Mouse (Mus musculus): ENCODE data around the gene Gjd3.
A peak's percentile ranks its signal among the peaks of the same experiment; 100 is the strongest.
"Not testable (repeated sequence)": the region's sequence is repeated elsewhere in the genome, so short reads cannot be mapped to it uniquely, and the experiment has no call there.

Gjd3 gene

DNA sequence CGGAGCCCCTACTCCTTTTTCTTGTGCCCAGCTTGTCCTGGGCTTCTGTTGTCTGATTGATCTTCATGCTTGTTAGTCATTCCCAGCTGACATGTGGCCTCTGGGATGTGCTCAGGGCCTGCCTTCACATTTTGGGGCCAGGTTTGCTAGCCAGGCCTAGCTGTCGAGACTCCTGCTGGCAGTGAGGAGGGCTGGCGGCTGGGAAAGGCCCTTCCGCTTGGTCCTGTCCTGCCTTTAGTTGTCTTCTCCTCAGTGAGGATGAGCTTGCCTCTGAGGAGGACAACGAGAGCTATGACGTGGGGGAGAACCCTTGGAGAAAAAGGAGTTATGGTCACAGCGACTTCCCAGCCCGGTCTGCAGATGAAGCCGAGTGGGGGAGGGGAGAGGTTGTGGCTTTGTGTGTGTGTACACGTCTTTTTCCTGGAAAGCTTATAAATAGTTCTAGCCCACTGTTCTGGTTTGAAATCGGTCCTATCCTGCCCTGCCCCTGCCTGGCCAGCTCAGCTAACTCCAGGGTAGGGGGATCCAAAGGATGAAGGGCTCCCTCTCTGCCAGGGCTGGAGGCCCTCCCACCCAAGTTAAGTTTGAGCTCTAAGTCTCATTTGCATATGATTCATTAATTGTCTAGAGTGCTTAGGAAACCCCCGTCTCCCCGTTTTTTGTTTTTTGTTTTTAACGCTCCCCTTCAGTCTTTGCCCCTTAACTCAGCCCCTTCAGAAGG, 38.9 kb downstream of the Gjd3 start:
- DNase-seq = peak; percentile 65 to 67

DNA sequence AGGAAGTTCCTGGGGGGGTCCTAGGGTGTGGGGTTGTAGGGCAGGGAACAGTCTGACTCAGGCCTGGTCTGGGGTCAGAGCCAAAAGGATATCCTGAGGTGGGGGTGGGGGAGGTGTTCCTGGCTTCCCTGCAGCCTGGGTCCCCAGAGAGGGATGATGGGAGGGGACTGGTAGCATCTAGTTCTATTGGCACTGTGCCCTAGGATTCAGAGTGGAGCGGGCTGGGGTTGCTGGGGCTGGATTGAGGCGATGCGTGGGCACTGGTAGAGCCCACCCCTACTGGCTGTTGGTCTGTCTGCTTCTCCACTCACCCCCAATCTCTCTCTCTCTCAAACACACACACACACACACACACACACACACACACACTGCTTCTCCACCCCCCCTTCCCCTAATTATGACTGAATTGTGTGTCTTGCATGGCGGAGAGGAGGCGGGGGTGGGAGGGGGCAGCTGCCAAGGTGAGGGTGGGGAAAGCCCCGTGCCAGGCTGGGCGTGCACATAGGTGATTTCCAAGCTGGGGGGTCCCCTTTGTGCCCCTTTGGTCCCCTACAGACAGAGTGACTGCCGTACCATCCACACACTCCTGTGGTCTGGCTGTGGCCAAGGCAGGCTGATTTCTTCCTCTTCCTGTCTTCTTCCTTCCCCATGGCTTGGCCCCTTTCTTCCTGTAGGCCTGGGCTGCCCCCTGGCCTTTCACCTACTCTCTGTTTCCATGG, 39.7 kb downstream of the Gjd3 start:
- peak; percentile 78 to 91 for DNase-seq

DNA sequence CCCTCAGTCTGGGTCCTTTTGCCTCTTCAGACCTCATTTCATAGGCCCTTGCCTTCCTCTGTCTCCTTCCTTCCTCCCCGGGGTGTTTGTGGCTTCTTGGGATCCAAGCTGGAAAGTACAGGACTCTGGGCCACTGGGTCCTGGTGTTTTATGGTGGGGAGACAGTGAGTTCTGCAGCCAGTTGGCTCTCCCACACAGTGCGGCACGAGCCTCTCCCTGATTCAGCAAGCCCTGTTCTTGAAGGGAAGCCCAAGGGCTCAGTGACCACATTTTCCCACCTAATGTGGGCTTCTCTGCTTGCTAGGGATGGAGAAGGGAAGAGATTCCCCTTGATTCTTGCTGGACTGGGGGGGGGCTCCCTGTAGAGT, 40.3 kb downstream of the Gjd3 start:
- DNase-seq = no peak

DNA sequence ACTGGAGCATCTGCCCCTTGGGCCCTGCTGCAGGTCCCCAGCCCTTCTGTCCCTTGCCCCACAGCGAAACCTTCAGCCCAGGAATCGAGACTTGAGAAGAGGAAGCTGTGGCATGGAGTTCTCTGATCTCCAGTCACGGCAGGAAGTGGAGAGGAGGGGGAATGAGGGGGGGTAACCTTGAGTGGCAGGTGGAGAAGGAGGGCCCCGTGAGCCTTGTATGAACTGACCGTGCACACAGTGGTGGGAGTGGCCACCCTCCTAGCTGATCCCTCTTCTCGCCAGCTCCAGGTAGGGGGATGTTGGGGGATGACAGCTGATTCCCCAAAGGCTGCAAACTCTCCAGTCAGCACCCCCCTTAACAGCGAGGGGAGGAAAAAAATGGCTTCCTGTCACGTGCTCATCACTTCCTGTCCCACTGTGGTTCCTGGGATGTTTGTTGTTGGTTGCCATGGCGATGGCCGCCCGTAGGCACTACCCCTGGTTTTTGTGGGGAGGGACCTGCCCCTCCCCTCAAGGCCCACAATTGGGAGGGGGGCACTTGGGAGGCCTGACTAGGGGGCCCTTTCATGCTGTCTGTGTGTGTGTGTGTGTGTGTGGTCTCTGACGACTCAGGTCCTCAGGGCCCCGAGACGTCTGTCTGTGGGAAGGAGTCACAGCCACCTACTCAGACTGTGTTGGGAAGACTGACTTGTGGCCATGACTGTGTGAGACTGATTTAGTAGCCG, 40.8 kb downstream of the Gjd3 start:
- peak; percentile 87 to 93 for DNase-seq

DNA sequence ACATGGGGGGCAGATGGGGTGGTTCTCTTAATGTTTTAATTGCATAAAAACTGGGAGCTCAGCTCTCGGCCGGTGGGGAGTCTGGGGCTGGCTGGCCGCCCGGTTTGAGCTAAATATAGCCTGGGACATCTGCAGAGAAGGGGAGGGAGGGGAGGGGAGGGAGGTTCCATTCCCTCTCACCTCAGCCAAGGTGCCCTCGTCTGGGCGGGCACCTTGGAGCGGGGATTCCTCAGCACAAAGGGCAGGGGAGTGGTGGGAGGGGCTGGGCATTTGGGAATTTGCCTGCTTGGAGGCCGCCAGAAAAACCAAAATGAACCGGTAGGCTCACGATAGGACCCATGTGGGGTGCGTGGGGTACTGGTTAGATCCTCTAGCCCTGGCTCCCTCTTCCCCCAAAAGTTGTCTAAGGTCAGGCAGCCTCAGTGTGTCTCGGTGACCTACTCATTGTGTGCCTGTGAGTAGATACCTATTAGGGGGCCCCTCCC, 41.4 kb downstream of the Gjd3 start:
- peak; percentile 88 to 93 for DNase-seq

DNA sequence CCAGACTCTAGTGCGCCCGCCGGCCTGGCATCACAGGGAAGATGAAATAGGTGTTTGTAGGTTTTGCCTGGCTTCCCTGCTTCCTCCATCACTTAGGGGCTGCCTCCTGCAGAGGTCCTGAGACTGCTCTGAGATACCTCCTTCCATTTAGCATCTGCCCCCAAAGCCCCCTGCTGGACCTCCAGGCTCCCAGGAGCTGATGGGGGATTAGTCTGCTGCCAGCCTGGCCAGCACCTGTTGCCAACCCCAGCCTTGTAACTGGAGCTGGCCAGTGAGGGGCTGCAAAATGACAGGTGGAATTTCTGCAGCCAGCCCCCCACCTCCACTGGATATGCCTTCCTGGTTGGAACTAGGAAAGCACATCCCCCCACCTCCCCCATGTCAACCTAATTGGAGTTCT, 42.0 kb downstream of the Gjd3 start:
- peak in 1 of 2 experiments; percentile 53 for DNase-seq

DNA sequence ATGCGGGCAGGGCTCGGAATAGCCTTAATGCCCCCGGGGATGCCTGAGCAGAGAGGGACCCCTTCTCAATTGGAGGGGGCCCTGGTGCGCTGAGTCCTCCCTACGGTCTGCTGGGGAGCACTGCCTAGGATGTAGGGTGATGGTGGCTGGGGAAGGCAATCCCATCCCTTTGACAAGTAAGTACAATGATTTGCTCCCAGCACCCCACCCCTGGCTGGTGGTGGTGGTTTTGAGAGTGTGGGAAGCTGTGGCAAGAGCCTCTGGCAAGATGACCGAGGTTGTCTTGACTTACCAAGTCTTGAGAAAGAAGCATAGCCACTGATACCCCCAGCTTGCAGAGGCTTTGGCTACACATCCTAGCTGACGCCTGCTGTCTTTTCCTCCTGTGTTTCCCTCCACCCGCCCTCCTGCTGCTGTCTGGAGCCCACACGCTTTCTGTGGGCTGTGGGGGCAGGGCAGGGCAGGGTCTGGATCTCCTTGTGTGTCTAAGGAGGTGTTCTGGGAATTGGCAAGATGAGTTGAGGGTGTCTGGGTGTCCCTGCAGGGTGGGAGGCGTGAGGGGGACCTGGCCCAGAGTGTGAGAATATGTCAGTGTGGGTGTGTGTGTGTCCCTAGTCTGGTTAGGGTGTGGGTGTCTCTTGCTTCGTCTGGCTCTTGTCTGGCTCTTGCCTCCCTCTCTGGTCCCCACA, 42.7 kb downstream of the Gjd3 start:
- DNase-seq = peak in 1 of 2 experiments; percentile 49

DNA sequence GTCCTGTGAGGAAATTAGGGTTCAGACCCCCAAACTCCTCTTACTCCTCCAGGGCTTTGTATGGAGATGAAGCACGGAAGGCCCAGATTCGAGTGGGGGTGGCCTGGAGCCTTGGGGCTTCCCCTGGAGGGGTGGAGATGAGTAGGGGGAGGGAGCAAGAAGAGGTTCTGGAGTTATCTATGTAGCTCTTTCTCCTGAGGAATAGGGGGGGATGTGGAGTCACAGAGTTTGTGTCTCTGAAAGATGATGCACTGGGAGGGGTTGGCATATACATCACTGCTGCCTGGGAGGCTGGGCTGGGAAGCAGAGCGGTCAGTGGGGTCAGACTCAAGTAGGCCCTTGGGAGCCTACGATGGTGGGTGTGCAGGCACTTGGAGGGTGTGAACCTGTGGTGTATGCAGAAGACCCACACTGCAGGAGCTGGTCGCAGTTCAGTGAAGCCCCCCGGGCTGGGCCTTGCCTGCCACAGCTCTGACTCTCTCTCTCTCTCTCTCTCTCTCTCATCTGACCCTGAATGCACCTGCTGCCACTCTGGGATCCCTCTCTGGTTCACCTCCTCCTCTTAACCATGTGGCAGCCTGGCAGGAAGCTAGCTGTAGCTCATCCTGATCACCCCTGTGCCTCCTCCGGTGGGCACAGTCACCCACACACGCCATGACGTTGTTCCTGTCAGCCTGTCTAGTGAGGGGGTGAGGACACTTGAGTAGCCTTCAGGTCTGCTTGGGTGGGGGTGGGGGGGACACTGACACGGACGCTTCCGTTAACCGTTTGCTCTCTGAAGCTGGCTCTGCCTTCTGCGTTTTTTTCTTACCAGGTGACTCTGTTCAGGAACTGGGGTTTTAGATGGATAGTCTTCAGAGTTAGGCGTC, 43.5 kb downstream of the Gjd3 start:
- peak in 1 of 2 experiments; percentile 45 for DNase-seq

DNA sequence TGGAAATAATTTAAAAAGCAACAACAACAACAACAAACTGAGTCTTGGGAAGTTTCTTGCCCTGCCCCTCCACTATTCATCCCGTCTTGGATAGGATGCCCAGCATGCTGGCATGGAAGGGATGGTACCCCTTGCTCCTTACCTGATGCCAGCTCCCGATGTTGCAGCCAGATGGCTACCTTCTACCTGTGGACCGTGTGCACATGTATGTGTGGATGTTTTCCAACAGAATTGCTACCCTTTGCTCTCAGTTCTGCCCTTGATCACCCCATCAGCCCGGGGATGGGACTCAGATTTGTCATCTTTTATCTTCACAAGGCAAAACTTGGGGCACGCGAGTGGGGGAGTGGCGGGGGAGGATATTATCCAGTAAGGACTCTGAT, 44.1 kb downstream of the Gjd3 start:
- DNase-seq = peak in 1 of 2 experiments; percentile 34

DNA sequence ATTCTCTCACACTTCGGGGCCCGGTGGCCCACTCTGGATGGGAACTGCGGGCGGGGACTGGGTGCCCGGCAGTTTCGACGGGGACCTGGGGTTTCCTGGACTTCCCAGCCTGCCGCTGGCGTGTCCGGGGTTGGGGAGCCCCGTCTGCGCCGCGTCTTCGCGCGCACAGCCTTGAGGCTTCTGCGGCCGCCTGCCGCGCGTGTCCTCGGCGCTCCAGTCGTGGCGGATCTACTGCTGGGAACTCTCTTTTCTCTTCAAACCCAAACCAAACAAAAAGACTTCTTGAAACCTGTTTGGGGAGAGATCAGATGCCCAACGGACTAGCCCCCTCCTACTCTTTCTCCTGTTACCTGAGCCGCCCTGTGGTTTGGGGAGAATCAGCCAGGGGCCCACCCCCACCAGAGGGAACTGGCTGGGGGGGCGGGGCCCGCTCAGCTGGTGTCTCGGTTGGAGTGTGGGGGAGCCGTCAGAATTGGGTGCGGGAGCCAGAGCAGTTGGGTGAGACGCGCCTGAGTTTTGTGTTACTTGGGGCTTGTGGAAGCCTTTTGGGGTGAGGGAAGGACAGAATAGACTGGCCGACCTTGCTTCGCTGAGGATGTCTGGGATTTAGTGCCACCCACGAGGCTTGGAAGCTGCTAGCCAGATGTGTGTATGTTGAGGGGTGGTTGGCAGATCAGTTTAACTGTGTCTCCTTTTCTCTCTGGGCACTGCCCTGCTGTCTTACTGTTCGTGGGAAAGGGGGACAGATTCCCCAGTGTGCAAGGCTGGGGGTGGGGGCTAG, 44.7 kb downstream of the Gjd3 start:
- DNase-seq = peak; percentile 61 to 86

DNA sequence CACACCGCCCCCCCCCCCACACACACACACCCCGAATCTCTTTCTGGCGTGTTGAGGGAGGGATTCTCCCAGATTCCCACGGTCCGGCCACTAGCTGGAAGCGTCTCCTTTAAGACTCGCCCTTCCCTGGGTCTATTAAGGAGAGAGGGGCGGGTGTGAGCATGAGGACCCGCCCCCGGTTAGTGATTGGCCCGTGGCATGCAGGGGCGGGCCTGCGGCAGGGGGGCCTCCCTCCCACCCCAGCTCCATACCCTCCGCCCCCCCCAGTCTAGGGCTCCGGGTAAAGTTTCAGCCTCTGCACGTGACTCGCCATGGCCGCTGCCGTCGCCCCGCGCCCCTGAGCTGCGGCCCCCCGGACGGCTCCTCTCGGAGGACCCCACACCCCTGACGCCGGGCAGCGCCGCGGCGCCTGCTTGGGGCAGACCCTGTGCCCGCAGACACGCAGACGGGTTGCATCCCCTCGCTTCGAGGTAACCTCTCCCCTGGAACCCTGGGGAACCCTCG, 45.4 kb downstream of the Gjd3 start:
- DNase-seq = peak; percentile 94 to 98

DNA sequence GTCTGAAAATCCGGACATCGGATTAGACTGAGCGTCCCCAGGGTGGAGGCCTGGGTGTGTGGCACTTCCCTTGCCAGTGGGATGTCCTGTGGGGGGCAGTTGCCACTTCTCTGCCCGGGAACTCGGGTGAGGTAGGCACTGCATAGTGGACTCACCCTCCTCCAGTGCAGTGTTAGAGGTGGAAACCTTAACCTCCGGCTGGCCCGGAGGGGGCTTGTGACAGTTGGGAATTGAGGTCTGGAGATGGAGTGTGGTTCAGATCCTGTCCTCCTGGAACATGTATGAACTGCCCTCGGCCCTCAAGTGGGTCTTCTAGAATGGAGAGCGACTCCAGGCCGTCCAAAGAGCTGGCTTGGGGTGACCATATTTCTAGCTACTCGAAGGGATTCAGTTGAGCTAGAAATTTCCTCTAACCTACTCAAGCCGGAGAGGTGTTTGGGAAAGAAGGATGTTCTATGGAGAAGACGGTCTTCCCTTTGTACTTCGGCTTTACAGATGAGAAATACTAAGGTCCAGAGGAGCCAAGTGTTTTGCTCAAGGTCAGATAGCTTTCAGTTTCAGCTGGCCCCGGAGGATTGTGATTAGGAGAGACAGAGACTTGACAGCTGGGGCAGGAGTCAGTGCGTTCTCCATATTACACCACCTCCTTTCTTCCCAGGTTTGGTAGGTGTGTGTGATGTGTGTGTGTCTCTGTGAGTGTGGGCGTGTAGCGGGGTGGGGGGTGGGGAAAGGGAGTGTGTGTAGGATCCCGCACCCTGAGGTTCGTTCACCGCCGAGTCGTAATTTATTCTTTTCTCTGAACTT, 46.0 kb downstream of the Gjd3 start:
- DNase-seq = peak; percentile 34 to 53

DNA sequence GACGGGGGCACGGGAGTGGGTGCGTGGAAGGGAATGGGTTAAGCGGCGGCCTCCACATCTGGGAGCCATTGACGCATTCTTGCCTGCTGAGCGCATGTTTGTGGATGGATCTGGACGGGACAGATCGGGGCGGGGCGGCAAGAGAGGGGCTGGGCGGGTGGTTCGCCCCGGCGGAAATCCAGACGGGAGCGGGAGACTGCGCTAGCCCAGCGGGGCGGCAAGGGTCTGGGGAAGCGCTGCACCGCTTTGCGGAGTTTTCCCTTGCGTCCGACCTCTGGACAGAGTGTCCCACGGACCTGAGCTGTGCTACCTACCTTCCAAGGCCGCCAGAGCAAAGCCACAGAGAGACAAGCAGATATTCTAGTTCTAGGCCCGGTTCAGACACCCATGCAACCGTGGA, 46.6 kb downstream of the Gjd3 start:
- peak; percentile 80 to 91 for DNase-seq

DNA sequence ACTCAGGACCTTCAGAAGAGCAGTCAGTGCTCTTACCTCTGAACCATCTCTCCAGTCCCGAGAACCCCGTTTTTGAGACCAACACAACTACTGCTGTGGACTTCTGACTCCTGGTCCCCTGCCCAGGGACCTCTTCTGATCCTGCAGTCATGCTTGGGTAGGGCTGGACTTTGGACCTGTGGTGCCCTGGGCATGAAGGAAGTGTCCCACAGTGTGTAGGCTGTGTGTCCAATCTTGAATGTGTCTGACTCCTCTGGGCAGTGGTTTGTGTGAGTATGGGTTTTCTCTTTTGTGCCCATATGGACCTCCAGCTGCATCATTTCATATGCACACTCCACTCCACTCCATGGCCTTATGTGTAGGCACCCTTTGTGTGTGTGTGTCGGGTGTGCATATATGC, 47.7 kb downstream of the Gjd3 start:
- peak; percentile 87 to 94 for DNase-seq

DNA sequence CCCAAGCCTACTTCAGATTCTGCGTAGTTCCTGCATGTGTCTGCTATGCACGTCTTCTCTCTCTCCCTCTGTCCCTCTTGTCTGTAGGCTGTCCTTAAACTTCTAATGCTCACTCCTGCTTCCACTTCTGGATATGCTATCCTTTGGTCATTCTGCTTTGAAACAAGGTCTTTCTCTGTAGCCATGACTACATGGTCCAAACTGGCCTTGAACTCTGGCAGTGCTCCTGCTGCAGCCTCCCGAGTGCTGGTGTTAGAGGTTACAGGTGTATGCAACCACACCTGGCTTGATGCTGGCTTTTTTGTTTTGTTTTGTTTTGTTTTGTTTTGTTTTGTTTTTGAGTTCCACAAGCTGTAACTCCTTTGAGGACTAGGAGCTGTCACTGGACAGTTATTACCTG, 48.4 kb downstream of the Gjd3 start:
- no peak for DNase-seq

DNA sequence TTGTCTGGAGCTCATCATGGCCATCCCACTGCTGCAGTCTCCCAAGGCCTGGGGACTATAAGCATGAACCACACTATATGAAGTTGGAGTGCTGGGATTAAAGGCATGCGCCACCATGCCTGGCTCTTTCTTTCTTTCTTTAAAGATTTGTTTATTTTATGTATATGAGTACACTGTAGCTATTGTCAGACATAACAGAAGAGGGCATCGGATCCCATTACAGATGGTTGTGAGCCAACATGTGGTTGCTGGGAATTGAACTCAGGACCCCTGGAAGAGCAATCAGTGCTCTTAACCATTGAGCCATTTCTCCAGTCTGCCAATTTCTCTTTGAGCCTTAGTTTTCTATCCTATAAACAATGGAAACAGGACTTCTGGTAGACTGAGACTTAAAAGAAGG, 49.0 kb downstream of the Gjd3 start:
- DNase-seq = not testable (repeated sequence)

DNA sequence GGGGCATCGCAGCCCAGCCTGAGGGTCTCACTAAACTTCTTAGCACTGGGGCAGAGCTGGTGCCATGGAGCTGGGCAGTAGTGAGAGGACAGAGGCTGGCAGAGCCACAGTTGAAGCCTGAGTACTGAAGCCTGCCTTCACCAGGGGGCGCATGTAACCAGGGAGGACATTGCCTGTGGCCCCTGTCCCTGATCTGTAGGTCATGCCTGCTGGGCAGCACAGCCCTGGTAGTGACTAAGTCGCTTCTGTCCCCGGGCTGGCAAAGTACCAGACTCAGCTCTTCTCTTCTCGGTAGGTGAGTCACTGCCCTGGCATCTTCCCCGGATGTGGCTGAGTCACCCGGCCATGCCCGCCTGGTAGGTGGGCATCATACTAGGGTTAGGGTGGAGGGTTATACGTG, 49.7 kb downstream of the Gjd3 start:
- DNase-seq = peak; percentile 82 to 89

DNA sequence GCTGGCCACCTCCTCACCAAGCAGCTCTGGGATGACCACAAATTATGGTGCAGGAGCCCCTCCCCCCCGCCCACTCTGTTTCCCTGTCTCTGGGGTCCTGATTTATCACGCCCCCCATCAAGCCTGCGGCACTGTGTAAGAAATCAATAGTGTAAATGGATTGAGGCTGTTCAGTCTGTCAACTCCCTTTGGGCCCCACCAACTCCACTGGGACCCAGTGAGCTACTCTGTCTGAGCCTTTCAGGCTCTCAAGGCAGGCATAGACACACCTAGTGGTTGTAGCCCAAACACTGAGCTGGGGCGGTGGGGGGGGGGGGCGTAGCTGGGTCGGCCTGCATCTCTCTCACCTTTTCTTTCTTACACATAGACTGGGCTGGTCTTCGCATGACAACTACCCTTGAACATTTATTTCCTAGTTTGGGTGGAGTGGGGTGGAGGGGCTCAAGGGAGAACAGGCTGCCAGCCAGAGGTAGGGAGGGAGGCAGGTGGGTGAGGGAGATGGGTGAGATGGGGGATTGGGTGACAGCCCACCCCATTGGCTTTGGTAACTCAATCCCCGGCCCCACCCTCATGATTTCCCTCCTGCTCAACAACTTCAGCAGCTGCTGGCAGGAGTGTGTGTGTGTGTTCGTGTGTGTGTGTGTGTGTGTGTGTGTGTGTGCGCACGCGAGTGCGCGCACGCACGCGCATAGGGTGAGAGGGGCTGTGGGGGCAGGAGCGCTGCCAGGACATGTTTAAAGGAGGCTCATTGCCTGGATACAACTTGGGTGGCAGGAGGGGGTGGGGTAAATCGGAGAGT, 50.3 kb downstream of the Gjd3 start:
- peak in 1 of 2 experiments; percentile 40 for DNase-seq
